Mouse (Mus musculus) T-cell, adult 2 months (primary cell): ENCODE data around the gene Vmn1r158.
"Not testable (repeated sequence)": the region's sequence is repeated elsewhere in the genome, so short reads cannot be mapped to it uniquely, and the experiment has no call there.

ENCODE experiments used
- DNase-seq: peaks from one replicate; pipeline ENCODE4 v3.0.0; 2022; ENCODE audit warnings: low spot score

Gene Vmn1r158

GRCm38 (mm10) chr7:22790682-22791081, at the start of gene Vmn1r158:
Vmn1r158 (minus strand) TSS chr7:22790782.
- not testable (repeated sequence) for DNase-seq

GRCm38 (mm10) chr7:22775981-22776380, 14.6 kb downstream of the Vmn1r158 start:
- not testable (repeated sequence) for DNase-seq

GRCm38 (mm10) chr7:22761397-22761796, 29.2 kb downstream of the Vmn1r158 start, which contains the start of gene Vmn1r157:
Vmn1r157 (plus strand) TSS chr7:22761697.
- not testable (repeated sequence) for DNase-seq
